Mouse (Mus musculus) kidney, embryonic 14.5 days (tissue): ENCODE measurements around the gene Gkap1. TPM values are rescaled to one million over a fixed set of nuclear protein-coding genes. Genes with fewer than 3 reads are reported as not detected.

Experiments
- ATAC-seq: fragments of 200-750 bp; cut with Nextera tagmentation; 2 replicates; pipeline ENCODE4 v1.8.0; 2017; ENCODE audit warnings: moderate number of reproducible peaks, mild to moderate bottlenecking, moderate TSS enrichment, moderate library complexity; ENCODE audit not compliant: low FRiP score, low TSS enrichment
- H3K27ac ChIP-seq: fragments of 300-500 bp; sonication (generic); 2 replicates; pipeline ENCODE4 v1.5.1; 2014; ENCODE audit warnings: low read depth, mild to moderate bottlenecking, low read length, moderate library complexity, mixed read lengths
- H3K27me3 ChIP-seq: fragments of 300-500 bp; sonication (generic); 2 replicates; pipeline ENCODE4 v1.6.1; 2014; ENCODE audit warnings: mild to moderate bottlenecking, low read length; ENCODE audit not compliant: control insufficient read depth, insufficient read depth
- H3K36me3 ChIP-seq: fragments of 300-500 bp; sonication (generic); 2 replicates; pipeline ENCODE4 v1.6.1; 2014; ENCODE audit warnings: low read length, mixed read lengths; ENCODE audit not compliant: control insufficient read depth, insufficient read depth
- H3K4me1 ChIP-seq: fragments of 300-500 bp; sonication (generic); 2 replicates; pipeline ENCODE4 v1.6.1; 2014; ENCODE audit warnings: low read length, mixed read lengths; ENCODE audit not compliant: control insufficient read depth, insufficient read depth
- H3K4me2 ChIP-seq: fragments of 300-500 bp; sonication (generic); replicated peaks from 2 replicates; pipeline ENCODE4 v1.6.1; 2014; ENCODE audit warnings: low read depth, mild to moderate bottlenecking, low read length
- H3K4me3 ChIP-seq: fragments of 300-500 bp; sonication (generic); 2 replicates; pipeline ENCODE4 v1.5.1; 2014; ENCODE audit warnings: mild to moderate bottlenecking, low read length
- H3K9ac ChIP-seq: fragments of 300-500 bp; sonication (generic); 2 replicates; pipeline ENCODE4 v1.6.1; 2014; ENCODE audit warnings: low read depth, mild to moderate bottlenecking, low read length, moderate library complexity
- H3K9me3 ChIP-seq: fragments of 300-500 bp; sonication (generic); 2 replicates; pipeline ENCODE4 v1.6.1; 2016; ENCODE audit warnings: low read length; ENCODE audit not compliant: control insufficient read depth
- WGBS: fragments of 180-500 bp; shearing (Covaris S2); extraction: QIAGEN DNeasy Blood & Tissue Kit; methylation state at CpG from one replicate; pipeline ENCODE4 v1.1.7; 2014; 5-methylcytosine and 5-hydroxymethylcytosine counted together
- polyA plus RNA-seq: library from polyadenylated mRNA; unstranded; fragments of >200 nt; fragmentation: Nextera tagmentation; extraction: Ambion mirVana; gene quantifications from 2 replicates; pipeline ENCODE4 v1.2.1, GENCODE M21; 2014

Gene Gkap1
- 26.9 and 33.7 TPM in 2 replicates for polyA plus RNA-seq

DNA sequence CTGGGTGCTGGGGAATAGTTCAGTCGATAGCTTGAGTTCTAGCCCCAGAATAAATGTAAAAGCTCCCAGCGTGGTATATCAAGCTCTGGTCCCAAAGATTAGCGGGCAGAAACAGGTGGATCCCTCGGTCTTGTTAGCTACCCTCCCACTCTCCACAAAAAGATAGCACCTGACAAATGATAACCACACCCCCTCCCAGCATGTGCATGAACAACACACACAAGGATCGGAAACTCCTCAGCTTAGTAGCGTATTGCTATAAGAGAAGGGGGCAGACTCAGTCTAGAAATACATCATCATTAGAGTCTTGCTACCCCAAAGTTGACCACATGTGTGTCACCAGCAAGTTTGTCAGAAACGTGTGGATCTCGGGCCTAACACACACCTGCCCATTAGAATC lies at the start of gene Gkap1:
Gene Gkap1 (minus strand): TSS at position 101 of the 400 bp plus-strand sequence.
- peak within 1 kb of the TSS; percentile 89 for H3K4me2 ChIP-seq
- no peaks in the 10 kb centered on the region; the same call in 1 of the 2 replicates for H3K4me1 ChIP-seq
- H3K9ac ChIP-seq = peak within 1 kb of the TSS; percentile 82
- H3K9me3 ChIP-seq = no peaks in the 10 kb centered on the region
- H3K27ac ChIP-seq = peak within 1 kb of the TSS; percentile 71; the same call in 1 of the 2 replicates
- H3K36me3 ChIP-seq = no peaks in the 10 kb centered on the region
- ATAC-seq = no peak
- WGBS = 78% methylated on average over 8 of the region's 8 CpGs
- peak within 1 kb of the TSS; percentile 84 for H3K4me3 ChIP-seq
- no peaks in the 10 kb centered on the region for H3K27me3 ChIP-seq

DNA sequence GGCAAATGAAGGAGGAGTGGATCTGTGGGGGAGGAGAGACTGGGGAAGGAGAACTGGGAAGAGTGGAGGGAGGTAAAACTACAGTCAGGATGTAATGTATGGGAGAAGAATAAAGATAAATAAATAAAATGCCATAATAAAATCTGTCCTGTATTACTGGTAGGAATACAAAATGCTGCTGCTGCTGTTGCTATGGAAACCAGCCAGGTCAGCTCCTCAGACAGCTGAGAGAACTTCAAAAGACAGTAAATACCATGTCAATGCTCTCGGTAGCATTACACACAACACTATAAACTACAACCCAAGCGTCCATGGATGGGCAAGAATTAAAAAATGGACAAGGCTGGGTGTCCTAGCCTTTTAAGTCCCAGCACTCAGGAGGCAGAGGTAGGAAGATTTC lies 42.3 kb upstream of the Gkap1 start:
- no peak overlapping the region for H3K27ac ChIP-seq
- H3K36me3 ChIP-seq = no peaks in the 10 kb centered on the region
- H3K4me2 ChIP-seq = no peak overlapping the region
- no peaks in the 10 kb centered on the region for H3K9me3 ChIP-seq
- H3K4me1 ChIP-seq = no peaks in the 10 kb centered on the region
- WGBS = 67% methylated on average over 2 of the region's 2 CpGs
- no peak overlapping the region for H3K4me3 ChIP-seq
- H3K9ac ChIP-seq = no peak overlapping the region
- H3K27me3 ChIP-seq = no peaks in the 10 kb centered on the region
- ATAC-seq = no peak

DNA sequence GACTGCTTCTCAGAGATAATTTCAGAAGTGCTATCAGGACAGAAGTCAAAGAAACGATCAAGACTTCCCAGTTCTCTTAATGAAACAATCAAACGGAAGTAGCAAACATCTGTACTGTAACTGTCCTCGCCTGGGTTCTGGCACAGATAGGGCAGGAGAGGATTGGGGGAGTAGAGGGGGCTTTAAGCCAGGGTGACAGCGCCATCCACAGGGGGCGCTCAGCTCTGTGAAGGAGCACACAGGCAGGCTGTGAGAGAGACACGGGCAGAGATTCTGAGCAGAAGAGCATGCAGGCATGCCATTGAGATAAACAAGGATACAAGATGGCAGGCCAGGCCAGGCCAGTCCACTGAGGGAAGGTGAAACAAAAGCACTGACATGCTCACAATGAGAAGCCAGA lies 39.5 kb upstream of the Gkap1 start:
- Histone ChIP-seq H3K4me3 (no peak overlapping the region), H3K4me2 (no peak overlapping the region), H3K27ac (no peak overlapping the region), H3K27me3 (no peaks in the 10 kb centered on the region), H3K4me1 (no peaks in the 10 kb centered on the region), H3K36me3 (no peaks in the 10 kb centered on the region), H3K9ac (no peak overlapping the region), H3K9me3 (no peaks in the 10 kb centered on the region)
- ATAC-seq = no peak
- 69% methylated on average over 6 of the region's 6 CpGs for WGBS

DNA sequence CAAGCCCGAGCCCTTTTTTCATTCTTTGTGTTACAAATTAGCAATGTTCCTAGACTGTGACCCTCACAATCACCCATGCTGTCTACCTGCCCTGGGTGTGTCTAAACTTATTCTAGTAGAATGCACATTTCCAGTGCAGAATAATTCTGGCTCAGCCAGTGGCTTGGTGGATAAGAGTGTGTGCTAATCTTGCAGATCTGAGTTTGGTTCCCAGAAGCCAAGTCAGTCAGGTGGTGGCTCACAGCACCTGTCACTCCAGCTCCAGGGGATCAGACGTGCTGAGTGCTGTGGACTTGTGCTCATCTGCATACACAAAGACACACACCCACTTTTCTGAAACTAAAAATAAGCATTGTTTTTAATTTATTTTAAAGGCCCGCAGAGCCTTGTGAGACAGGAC lies 38.3 kb upstream of the Gkap1 start:
- Histone ChIP-seq H3K4me2 (no peak overlapping the region), H3K9ac (no peak overlapping the region), H3K27ac (no peak overlapping the region), H3K36me3 (no peaks in the 10 kb centered on the region), H3K27me3 (no peaks in the 10 kb centered on the region), H3K4me1 (no peaks in the 10 kb centered on the region), H3K9me3 (no peaks in the 10 kb centered on the region), H3K4me3 (no peak overlapping the region)
- ATAC-seq = no peak
- 71% methylated on average over 3 of the region's 3 CpGs for WGBS

DNA sequence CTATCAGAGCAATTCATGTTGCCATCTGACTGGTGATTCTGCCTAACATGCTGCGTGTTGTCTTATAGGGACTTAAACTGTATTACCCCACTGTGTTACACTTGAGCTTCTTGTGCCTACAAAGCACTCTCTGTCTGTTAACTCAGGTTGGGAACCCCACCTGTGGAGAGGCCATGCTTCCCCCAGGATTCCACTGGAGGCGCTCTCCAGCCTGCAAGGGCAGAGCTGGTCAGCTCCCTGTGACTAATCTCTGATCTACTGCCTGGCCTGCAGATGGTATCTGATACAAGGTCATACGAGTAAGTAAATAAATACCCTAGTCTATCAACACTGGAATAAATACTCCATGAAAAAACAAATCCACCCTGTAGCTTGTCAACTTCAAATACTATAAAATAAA lies 35.9 kb upstream of the Gkap1 start:
- Histone ChIP-seq H3K4me3 (no peak overlapping the region), H3K27me3 (no peaks in the 10 kb centered on the region), H3K27ac (no peak overlapping the region), H3K4me1 (no peaks in the 10 kb centered on the region), H3K9ac (no peak overlapping the region), H3K9me3 (no peaks in the 10 kb centered on the region), H3K4me2 (no peak overlapping the region), H3K36me3 (no peaks in the 10 kb centered on the region)
- 53% methylated on average over 3 of the region's 3 CpGs for WGBS
- ATAC-seq = no peak

DNA sequence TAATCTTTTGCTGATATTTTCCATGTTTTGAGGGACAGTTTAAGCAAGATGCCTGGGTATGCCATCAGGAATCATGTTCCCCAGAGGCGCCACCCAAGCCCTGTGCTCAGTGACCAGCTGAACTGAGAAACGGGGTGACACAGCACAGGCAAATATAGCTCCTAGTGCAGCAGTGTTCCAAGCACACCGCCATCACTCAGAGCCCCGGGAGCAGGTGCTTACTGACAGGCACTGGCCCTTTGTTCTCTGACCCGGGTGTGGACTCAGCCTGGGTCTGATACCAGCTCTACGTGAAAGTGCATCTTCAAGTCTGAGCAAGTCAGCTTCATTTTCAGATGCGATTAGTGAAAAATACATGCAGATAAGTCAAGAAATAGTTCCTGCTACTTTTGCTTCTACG lies 34.0 kb upstream of the Gkap1 start:
- no peak overlapping the region for H3K27ac ChIP-seq
- H3K9me3 ChIP-seq = no peaks in the 10 kb centered on the region
- H3K4me1 ChIP-seq = peaks cover 3% of the 10 kb centered on the region; the same call in 1 of the 2 replicates
- no peaks in the 10 kb centered on the region for H3K27me3 ChIP-seq
- no peaks in the 10 kb centered on the region for H3K36me3 ChIP-seq
- H3K4me2 ChIP-seq = no peak overlapping the region
- no peak overlapping the region for H3K4me3 ChIP-seq
- no peak for ATAC-seq
- H3K9ac ChIP-seq = no peak overlapping the region
- WGBS = 79% methylated on average over 8 of the region's 8 CpGs

DNA sequence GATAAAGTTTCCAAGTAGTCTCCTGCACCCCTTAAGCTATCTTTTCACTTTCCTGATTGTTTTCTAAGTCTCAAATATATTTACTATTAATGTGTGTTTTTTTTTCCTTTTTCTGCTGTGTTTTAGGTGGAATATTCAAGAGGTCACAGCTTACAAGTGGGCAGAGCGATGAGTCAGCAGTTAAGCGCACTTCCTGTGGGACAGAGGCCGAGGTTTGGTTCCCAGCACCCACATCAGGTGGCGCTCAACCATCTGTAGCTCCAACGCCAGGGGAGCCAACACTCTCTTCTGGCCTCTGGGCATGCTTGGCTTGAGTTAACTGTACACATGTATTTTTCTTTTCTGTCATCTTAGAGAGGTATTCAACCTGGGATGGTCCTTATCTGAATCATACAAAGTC lies 32.0 kb upstream of the Gkap1 start:
- Histone ChIP-seq H3K27me3 (no peaks in the 10 kb centered on the region), H3K4me3 (no peak overlapping the region), H3K4me2 (no peak overlapping the region), H3K36me3 (no peaks in the 10 kb centered on the region), H3K27ac (no peak overlapping the region), H3K9me3 (no peaks in the 10 kb centered on the region), H3K4me1 (peaks cover 3% of the 10 kb centered on the region; the same call in 1 of the 2 replicates), H3K9ac (no peak overlapping the region)
- no peak for ATAC-seq
- 87% methylated on average over 5 of the region's 5 CpGs for WGBS

DNA sequence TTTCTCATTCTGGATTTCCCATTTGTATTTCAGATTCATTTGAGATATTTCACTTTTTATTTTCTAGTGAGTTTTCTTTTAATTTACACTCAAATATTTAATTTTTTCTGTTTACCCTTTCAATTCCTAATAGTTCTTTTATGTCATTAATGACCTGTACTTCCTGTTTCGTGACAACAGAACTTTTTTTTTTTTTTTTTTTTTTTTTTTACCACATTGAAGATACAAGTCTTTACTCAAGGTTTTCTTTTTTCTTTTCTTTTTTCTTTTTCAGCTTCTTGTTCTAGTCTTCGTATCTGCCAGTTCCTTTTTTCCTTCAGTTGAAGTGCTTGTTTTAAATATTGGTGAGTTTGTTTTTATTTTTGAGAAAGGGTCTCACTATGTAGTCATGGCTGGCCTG lies 29.7 kb upstream of the Gkap1 start:
- peaks cover 3% of the 10 kb centered on the region; the same call in 1 of the 2 replicates for H3K4me1 ChIP-seq
- H3K36me3 ChIP-seq = no peaks in the 10 kb centered on the region
- H3K27me3 ChIP-seq = no peaks in the 10 kb centered on the region
- no peak overlapping the region for H3K27ac ChIP-seq
- no peak overlapping the region for H3K4me3 ChIP-seq
- no peaks in the 10 kb centered on the region for H3K9me3 ChIP-seq
- no peak overlapping the region for H3K9ac ChIP-seq
- whole genome bisulfite sequencing = 91% methylated on average over 2 of the region's 2 CpGs
- no peak overlapping the region for H3K4me2 ChIP-seq
- no peak for ATAC-seq

DNA sequence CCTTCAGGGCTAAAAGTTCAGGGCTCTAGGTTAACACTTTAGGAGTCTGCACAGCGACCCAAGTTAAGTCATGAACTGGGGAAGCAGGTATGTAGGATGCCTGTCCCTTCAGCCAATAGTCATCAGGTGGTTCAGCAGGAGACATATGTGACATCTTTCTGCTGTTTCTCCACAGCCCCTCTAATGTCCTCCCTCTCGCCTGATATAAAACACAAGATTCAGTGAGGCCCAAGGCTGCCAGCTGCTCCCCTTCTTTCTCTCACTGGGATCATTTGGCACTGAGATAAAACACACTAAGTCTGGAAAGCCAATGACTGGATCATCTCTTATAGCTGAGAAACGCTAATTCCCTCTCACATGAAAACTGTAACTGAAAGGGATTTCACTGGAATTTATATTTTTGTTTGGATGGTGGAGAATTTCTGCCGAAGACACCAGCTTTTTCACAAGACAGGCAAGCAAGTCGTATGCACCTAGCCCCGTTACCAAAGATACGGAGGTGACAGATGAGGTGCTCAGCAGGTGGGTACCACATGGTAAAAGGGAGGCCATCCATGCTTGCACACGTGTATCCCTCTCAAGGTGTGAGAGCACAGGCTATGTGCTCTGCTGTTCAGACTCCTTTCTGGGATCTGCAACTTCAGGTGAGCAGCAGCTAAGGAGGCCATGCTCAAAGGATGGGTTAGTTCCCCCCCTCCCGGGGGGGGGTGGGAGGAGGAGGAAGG lies 27.1 kb upstream of the Gkap1 start:
- WGBS = 83% methylated on average over 9 of the region's 9 CpGs
- no peak for ATAC-seq
- Histone ChIP-seq H3K4me1 (peaks cover 3% of the 10 kb centered on the region; the same call in 1 of the 2 replicates), H3K27me3 (no peaks in the 10 kb centered on the region), H3K27ac (no peak overlapping the region), H3K9ac (no peak overlapping the region), H3K4me2 (no peak overlapping the region), H3K9me3 (no peaks in the 10 kb centered on the region), H3K4me3 (no peak overlapping the region), H3K36me3 (no peaks in the 10 kb centered on the region)
